Mouse (Mus musculus) spleen, adult 2 months (tissue): Measurements from ENCODE around the gene Sfxn2.

Experiments used
- CTCF ChIP-seq: fragments of 200-500 bp; IDR thresholded peaks from 2 replicates; pipeline ENCODE4 v1.5.1; 2011; ENCODE audit warnings: mild to moderate bottlenecking, inconsistent platforms; ENCODE audit not compliant: insufficient read depth, insufficient read length, insufficient replicate concordance; ENCODE audit errors: extremely low read depth
- POLR2A ChIP-seq: fragments of 200-500 bp; IDR thresholded peaks from 2 replicates; pipeline ENCODE4 v1.6.1; 2011; ENCODE audit warnings: low read depth, low read length, inconsistent platforms

DNA sequence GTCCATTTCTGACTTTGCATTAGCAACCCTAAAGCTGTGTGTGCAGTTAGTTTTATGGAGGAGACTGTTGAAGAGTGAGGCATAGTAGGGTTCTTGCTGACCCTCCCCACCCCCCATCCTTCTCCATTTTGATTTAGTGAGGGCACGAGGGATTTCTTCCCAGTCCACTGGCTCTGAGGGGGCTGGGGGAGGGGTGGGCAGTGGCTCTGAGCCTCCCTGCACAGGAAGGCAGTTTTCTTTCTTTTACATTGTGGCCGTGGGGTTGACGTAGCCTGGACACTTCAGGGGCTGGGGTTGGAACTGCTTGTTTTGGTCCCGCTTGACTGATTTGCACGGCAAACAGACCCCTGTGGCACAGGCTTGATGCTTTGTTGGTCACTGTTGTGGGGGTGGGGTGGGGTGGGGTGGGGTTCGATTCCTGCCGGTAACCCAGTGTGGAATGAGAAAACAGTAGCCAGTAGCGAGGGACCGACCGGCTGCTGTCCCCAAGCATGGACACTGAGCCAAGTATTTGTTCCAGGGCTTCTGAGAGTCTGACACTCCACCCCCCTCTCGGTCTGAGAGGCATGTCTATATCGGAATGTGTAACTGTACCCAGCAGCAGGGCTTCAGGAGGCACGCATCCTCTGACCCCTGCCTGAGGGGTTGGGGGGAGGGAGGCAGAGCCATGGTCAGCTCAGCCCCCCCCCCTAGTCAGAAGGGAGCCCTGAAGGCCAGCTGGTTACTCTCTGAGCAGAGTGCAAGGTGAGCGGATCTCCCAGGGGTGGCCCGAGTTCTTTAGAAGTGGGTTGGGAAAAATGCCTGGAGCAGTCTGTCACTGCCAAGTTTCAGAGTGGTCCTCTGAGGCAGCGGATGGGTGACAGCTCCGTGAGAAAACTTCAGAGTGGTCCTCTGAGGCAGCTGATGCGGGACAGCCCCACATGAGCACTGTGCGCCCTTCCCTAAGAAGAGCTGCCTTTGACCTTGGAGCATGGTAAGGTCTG lies 50.9 kb downstream of the Sfxn2 start:
- no peak for TF ChIP-seq CTCF
- TF ChIP-seq POLR2A, result no peak
